Mouse (Mus musculus) common myeloid progenitor, adult 5-6 weeks (primary cell): ENCODE measurements around the gene Tuba4a. TPM values are rescaled to one million over a fixed set of nuclear protein-coding genes. Genes with fewer than 3 reads are reported as not detected.
A peak's percentile ranks its signal among the peaks of the same experiment; 100 is the strongest.

Source experiments
- ATAC-seq: replicated peaks from 2 replicates; pipeline ENCODE4 v1.8.0; 2016; ENCODE audit warnings: low read depth, mild to moderate bottlenecking, moderate TSS enrichment, inconsistent platforms; ENCODE audit not compliant: poor library complexity, severe bottlenecking
- total RNA-seq: library from RNA; stranded (forward); fragments of 200-1000, 187-1606 nt; gene quantifications from 2 replicates; pipeline ENCODE4 v1.2.3, GENCODE M21; 2017

Tuba4a gene
- total RNA-seq, result 156 and 186 TPM in 2 replicates

GRCm38 (mm10) chr1:75219531-75219930, at the start of gene Tuba4a:
Tuba4a (minus strand) TSS chr1:75219865.
- no peak for ATAC-seq

GRCm38 (mm10) chr1:75264091-75264880, 44.6 kb upstream of the Tuba4a start, which contains the start of gene Ptprn:
Ptprn (minus strand) TSS chr1:75264502.
- ATAC-seq, result no peak

GRCm38 (mm10) chr1:75262969-75263951, 43.6 kb upstream of the Tuba4a start:
- peak; percentile 93 for ATAC-seq

- no peak for ATAC-seq
These were observed 41.6 kb upstream of the Tuba4a start for GRCm38 (mm10) chr1:75261278-75261677.

GRCm38 (mm10) chr1:75255516-75256046, 35.9 kb upstream of the Tuba4a start:
- no peak for ATAC-seq

- no peak for ATAC-seq
These were observed 35.0 kb upstream of the Tuba4a start for GRCm38 (mm10) chr1:75254625-75255013.

GRCm38 (mm10) chr1:75253849-75254624, 34.4 kb upstream of the Tuba4a start:
- ATAC-seq, result peak; percentile 71

- no peak for ATAC-seq
These were observed 33.4 kb upstream of the Tuba4a start for GRCm38 (mm10) chr1:75253029-75253428.

GRCm38 (mm10) chr1:75252308-75252707, 32.6 kb upstream of the Tuba4a start:
- no peak for ATAC-seq

GRCm38 (mm10) chr1:75251112-75251970, 31.7 kb upstream of the Tuba4a start:
- peak; percentile 81 for ATAC-seq

- ATAC-seq, result no peak
These were observed 30.8 kb upstream of the Tuba4a start for GRCm38 (mm10) chr1:75250498-75250897.

- ATAC-seq, result no peak
These were observed 28.5 kb upstream of the Tuba4a start for GRCm38 (mm10) chr1:75248041-75248772.

GRCm38 (mm10) chr1:75247071-75247930, 27.6 kb upstream of the Tuba4a start:
- no peak for ATAC-seq

- peak; percentile 89 for ATAC-seq
These were observed 25.2 kb upstream of the Tuba4a start for GRCm38 (mm10) chr1:75244836-75245235.

GRCm38 (mm10) chr1:75244175-75244826, 24.6 kb upstream of the Tuba4a start:
- no peak for ATAC-seq

- ATAC-seq, result no peak
These were observed 23.7 kb upstream of the Tuba4a start for GRCm38 (mm10) chr1:75243411-75243810.

- ATAC-seq, result no peak
These were observed 19.9 kb upstream of the Tuba4a start for GRCm38 (mm10) chr1:75239591-75239990.
